Mouse (Mus musculus) spleen, adult 2 months (tissue): ENCODE measurements around the gene Trank1. TPM values are rescaled to one million over a fixed set of nuclear protein-coding genes. Genes with fewer than 3 reads are reported as not detected.

Experiments used
- DNase-seq, 2 experiments: peaks; one replicate each; pipeline versions ENCODE4 v3.0.0 to v3.0.0-alpha.2; 2012 to 2021; ENCODE audit warnings: low spot score in 2 of 2, low read depth in 1 of 2
- H3K27ac ChIP-seq: fragments of 200-500 bp; 2 replicates; pipeline ENCODE4 v1.5.1; 2012; ENCODE audit warnings: low read length, inconsistent platforms; ENCODE audit not compliant: insufficient read depth
- H3K27me3 ChIP-seq: fragments of 200-500 bp; 2 replicates; pipeline ENCODE4 v1.6.1; 2012; ENCODE audit warnings: mild to moderate bottlenecking, moderate library complexity, low read length, inconsistent platforms; ENCODE audit not compliant: control insufficient read depth, insufficient read depth
- H3K36me3 ChIP-seq: fragments of 200-500 bp; 2 replicates; pipeline ENCODE4 v1.6.1; 2012; ENCODE audit warnings: mild to moderate bottlenecking, low read length, inconsistent platforms; ENCODE audit not compliant: control insufficient read depth, insufficient read depth
- H3K4me1 ChIP-seq: fragments of 200-500 bp; 2 replicates; pipeline ENCODE4 v1.6.1; 2011; ENCODE audit warnings: inconsistent platforms; ENCODE audit not compliant: control insufficient read depth, insufficient read depth, insufficient read length
- H3K4me3 ChIP-seq: fragments of 200-500 bp; 2 replicates; pipeline ENCODE4 v1.5.1; 2011; ENCODE audit warnings: mild to moderate bottlenecking, inconsistent platforms; ENCODE audit not compliant: insufficient read depth, insufficient read length; ENCODE audit errors: extremely low read depth
- CTCF ChIP-seq: fragments of 200-500 bp; IDR thresholded peaks from 2 replicates; pipeline ENCODE4 v1.5.1; 2011; ENCODE audit warnings: mild to moderate bottlenecking, inconsistent platforms; ENCODE audit not compliant: insufficient read depth, insufficient read length, insufficient replicate concordance; ENCODE audit errors: extremely low read depth
- POLR2A ChIP-seq: fragments of 200-500 bp; IDR thresholded peaks from 2 replicates; pipeline ENCODE4 v1.6.1; 2011; ENCODE audit warnings: low read depth, low read length, inconsistent platforms
- WGBS: fragments of 180-500 bp; shearing (Covaris S2); methylation state at CpG from one replicate; pipeline ENCODE4 v1.1.7; 2018; 5-methylcytosine and 5-hydroxymethylcytosine counted together
- polyA plus RNA-seq: library from polyadenylated mRNA; depleted of rRNA; stranded (reverse); fragments of >200 nt; gene quantifications from 2 replicates; pipeline ENCODE4 v1.2.3, GENCODE M21; 2012; rRNA removed

Trank1 gene
- polyA plus RNA-seq, 1 experiment = not detected

DNA sequence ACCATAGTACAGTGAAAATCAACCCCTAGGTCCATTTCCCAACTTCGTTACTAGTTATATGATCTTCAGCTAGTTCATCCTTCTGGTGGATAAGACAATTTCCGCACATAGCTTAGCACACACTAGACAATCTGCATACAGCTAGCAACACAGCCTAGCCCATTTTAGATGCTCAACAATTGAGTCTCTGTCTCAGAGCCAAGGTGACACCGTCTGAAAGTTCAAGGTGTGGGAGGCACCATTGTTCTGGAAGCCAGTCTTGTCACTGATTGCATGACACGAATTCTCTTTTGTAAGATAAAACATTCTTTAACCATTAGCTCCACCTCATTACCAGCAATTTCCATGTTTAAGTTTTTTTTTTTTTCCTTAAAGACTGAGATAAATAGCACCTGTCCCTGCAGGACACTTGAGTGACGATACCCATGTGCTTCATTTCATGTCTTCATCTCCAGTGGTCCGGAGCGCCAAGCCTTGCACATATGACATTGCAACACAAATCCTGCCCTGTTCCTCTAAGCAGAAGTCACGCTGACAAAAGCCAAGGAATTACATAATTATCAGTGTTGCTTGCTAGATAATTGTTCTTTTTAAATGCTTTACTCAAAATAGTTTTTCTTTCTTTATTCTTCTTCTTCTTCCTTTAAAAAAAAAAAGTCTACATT is 117.3 kb downstream of the Trank1 start:
- H3K27ac ChIP-seq = no peak overlapping the region
- no peak for TF ChIP-seq CTCF
- no peak for TF ChIP-seq POLR2A
- no peaks in the 10 kb centered on the region for H3K36me3 ChIP-seq
- WGBS = 78% methylated on average over 8 of the region's 8 CpGs
- no peaks in the 10 kb centered on the region for H3K4me1 ChIP-seq
- DNase-seq = no peak
- H3K27me3 ChIP-seq = no peaks in the 10 kb centered on the region
- no peak overlapping the region for H3K4me3 ChIP-seq

DNA sequence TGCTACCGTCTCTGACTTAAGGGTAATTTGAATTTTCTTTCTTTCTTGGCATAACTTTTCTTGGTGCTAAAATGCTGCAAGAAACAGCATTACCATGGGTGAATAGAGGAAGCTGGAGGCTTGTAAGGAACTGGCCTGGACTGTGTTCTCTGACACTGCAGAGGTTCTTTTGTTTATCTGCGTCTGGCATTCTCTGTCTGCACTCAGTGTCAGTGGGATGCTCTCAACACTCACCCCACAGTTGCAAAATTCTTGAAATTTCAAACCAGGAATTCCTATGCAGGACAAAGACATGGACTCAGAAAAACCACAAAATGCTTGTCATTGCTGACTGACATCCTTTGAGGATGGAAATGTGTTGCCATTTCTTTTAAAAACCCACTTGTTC is 117.8 kb downstream of the Trank1 start:
- Histone ChIP-seq H3K27ac (no peak overlapping the region), H3K36me3 (no peaks in the 10 kb centered on the region), H3K27me3 (no peaks in the 10 kb centered on the region), H3K4me1 (no peaks in the 10 kb centered on the region), H3K4me3 (no peak overlapping the region)
- 66% methylated on average over 2 of the region's 2 CpGs for WGBS
- TF ChIP-seq CTCF = no peak
- no peak for TF ChIP-seq POLR2A
- no peak for DNase-seq

DNA sequence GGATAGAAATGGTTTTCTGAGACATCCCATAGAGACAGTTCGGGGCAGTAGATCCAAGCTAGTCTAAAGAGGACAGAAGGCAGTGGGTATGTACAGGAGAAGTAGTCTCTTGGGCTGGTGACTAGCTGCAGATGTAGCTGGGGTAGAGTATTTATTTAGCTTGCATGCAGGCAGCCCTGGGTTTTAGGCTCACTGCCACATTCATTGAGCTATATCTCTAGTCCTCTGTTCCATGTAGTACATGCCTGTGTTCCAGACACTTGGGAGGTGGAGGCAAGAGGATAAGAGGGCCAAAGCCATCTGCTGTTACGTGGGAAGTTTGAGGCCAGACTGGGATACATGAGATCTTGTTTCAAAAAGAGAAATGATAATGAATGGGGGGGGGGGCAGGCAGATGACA is 123.9 kb downstream of the Trank1 start:
- H3K36me3 ChIP-seq = no peaks in the 10 kb centered on the region
- H3K27ac ChIP-seq = no peak overlapping the region
- DNase-seq = no peak
- TF ChIP-seq CTCF (no peak), POLR2A (no peak)
- H3K4me3 ChIP-seq = no peak overlapping the region
- H3K27me3 ChIP-seq = peaks cover 9% of the 10 kb centered on the region; the same call in 1 of the 2 replicates
- H3K4me1 ChIP-seq = no peaks in the 10 kb centered on the region
- 88% methylated on average over 2 of the region's 2 CpGs for WGBS

DNA sequence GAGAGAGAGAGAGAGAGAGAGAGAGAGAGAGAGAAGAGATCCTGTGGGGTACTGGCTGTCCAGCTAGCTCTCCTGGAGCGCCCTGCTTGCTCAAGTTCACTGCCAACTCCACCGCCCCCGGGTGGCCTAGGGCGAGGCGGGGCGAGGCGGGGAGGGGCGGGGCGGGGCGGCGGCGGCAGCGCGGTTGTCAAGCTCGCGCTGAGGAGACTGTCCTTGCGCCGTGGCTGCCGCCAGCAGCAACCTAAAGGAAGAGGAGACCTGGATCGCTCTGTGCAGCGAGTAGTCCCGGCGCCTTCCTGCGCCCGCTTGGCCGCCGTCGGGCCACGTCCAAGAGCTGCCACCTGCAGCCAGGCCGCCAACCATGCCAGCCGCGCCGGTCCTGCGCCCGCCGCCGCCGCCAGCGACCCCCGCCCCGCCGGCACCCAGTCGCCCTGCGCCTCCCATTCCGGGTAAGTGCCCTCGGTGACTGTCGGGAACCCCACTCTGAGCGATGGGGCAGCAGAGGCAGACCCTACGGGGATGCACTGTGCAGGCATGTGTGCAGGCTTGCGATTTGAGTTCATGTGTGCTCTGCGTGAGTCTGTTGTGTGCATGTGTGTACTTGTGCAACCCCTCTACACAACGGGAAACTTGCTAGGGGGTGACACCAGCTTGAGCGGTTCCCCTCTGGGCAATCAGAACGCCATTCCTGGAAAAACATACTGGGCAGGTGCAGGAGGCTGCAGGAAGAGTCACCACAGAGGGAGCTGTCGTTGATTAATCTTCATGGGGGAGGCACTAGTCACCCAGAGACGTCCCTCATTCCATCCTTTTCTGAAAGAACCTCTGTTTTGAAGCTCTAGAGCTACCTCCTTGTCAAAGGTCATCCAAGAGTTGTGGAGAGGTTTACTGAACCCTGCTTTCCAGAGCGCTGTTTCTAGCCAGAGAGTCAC is 127.6 kb downstream of the Trank1 start, which contains the start of gene Dclk3:
TSS of gene Dclk3 (plus strand) at position 178 of the 932 bp plus-strand sequence.
- TF ChIP-seq CTCF (no peak), POLR2A (no peak)
- Histone ChIP-seq H3K4me1 (no peaks in the 10 kb centered on the region), H3K4me3 (no peak within 1 kb of the TSS), H3K27ac (no peak within 1 kb of the TSS), H3K27me3 (peaks cover 9% of the 10 kb centered on the region; the same call in 1 of the 2 replicates), H3K36me3 (no peaks in the 10 kb centered on the region)
- no peak for DNase-seq
- WGBS = 5% methylated on average over 51 of the region's 57 CpGs

DNA sequence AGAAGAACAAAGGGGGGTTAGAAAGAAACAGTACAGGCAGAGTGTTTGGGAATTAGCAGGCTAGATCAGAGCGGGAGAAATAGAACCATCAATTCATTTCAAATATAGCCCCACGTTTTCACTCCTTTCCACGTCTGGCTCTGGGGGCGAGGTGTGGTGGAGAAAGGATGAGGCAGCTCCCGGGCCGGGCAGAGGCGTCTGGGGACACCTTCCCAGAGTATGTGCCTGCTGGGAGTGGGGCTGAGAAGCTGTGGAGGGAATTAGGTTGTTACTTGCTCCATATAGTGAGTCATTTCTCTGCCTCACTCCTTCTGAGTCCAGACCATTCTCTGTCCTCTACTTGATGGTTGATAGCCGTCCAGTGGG is 128.3 kb downstream of the Trank1 start:
- no peaks in the 10 kb centered on the region for H3K36me3 ChIP-seq
- no peaks in the 10 kb centered on the region for H3K4me1 ChIP-seq
- WGBS = 84% methylated on average over 8 of the region's 8 CpGs
- H3K27ac ChIP-seq = no peak overlapping the region
- TF ChIP-seq CTCF (no peak), POLR2A (no peak)
- no peak for DNase-seq
- H3K4me3 ChIP-seq = no peak overlapping the region
- H3K27me3 ChIP-seq = peaks cover 9% of the 10 kb centered on the region; the same call in 1 of the 2 replicates

DNA sequence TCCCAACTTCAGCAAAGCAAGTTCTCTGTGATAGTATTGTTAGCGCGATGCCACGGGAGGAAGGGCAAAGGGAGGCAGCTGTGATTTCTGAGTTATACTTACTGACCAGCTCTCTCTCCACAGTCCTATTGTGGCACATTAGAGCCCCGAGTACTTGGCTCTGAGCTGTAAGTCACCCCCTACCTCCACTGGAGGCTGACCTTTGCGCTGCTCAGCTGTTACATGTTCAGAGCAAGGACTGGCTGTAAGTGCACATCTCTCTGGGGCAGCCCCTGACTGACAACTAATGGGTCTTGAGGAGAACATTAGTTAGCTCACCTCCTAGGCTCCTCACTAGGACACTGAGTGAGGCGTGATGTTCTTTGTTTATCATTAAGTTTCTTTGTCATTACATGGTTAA is 128.9 kb downstream of the Trank1 start:
- no peak overlapping the region for H3K27ac ChIP-seq

DNA sequence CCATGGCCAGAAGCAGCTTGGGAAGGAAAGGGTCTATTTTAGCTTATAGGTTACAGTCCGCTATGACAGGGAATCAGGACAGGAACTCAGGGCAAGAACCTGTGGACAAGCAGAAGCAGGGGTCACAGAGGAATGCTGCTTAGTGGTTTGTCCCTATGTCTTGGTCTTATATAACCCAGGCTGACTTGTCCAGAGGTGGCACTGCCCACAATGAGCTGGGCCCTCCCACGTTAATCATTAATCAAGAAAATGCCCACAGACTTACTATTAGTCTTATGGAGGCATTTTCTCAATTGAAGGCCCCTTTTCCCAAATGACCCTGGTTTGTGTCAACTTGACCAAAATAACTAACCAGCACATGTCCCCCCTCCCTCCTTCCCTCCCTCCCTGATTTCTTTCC is 129.6 kb downstream of the Trank1 start:
- TF ChIP-seq CTCF (no peak), POLR2A (no peak)
- Histone ChIP-seq H3K27ac (no peak overlapping the region), H3K36me3 (no peaks in the 10 kb centered on the region), H3K4me1 (no peaks in the 10 kb centered on the region), H3K27me3 (peaks cover 9% of the 10 kb centered on the region; the same call in 1 of the 2 replicates), H3K4me3 (no peak overlapping the region)
- DNase-seq = no peak
- 86% methylated on average over 2 of the region's 2 CpGs for WGBS

More for the DNA sequence above, 128.9 kb downstream of the Trank1 start:
- no peak overlapping the region for H3K4me3 ChIP-seq
- no peaks in the 10 kb centered on the region for H3K4me1 ChIP-seq
- TF ChIP-seq CTCF (no peak), POLR2A (no peak)
- DNase-seq = no peak
- 80% methylated on average over 6 of the region's 6 CpGs for WGBS
- no peaks in the 10 kb centered on the region for H3K36me3 ChIP-seq
- peaks cover 9% of the 10 kb centered on the region; the same call in 1 of the 2 replicates for H3K27me3 ChIP-seq

Other genes starting within 250 kb of the Trank1 start
- gene Lrrfip2, start 194.1 kb upstream of the Trank1 start, polyA plus RNA-seq = 5.3 and 6.4 TPM in 2 replicates
- 11.7 and 14.0 TPM in 2 replicates for gene Mlh1, start 39.9 kb upstream of the Trank1 start, polyA plus RNA-seq
- gene Epm2aip1, start 39.8 kb upstream of the Trank1 start, polyA plus RNA-seq = 5.0 and 5.2 TPM in 2 replicates
- gene Dclk3, start 127.3 kb downstream of the Trank1 start, polyA plus RNA-seq = 0.05 TPM in 1 of 2 replicates, not detected in the other